In the genomic region with DNA sequence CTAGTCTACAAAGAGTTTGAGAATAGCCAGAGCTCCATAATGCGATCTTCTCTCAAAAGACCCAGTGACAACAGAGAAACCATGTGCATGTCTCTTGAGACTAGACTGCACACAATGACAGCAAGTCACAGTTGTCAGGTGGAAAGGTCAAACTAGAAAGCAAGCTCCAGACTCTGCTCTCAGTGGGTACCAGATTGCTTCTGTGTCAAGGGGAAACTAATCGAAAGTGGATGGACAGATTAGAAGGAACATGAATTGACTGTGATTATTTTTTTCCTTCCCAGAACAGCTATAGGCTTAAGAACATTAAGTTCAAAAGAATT, we compare ENCODE assay signal across 16 mouse cellular contexts. TPM values are rescaled to one million over a fixed set of nuclear protein-coding genes. Genes with fewer than 3 reads are reported as not detected.
DNase-seq lines count a peak whose midpoint lies in the region; ATAC-seq and TF ChIP-seq lines count a peak whose summit lies in the region.
"Had no signal": no experiment of that assay in that cellular context is flagged by ENCODE, and none has a peak within 500 bp of the region (broad histone marks: within the 10 kb centered on the region; RNA-seq: fewer than 3 reads in every experiment).

No protein-coding gene starts in this region.

- no peaks in the 10 kb centered on the region for H3K4me1 ChIP-seq in forebrain, embryonic 15.5 days
- no peaks in the 10 kb centered on the region for H3K4me1 ChIP-seq in forebrain, embryonic 16.5 days (replicated peaks; ENCODE audit: control insufficient read depth, insufficient read depth, low read length)
- H3K4me1 ChIP-seq in intestine, embryonic 16.5 days (ENCODE audit: control insufficient read depth, insufficient read depth, low read length), result peaks cover 18% of the 10 kb centered on the region
- peaks cover 18% of the 10 kb centered on the region for H3K4me1 ChIP-seq in intestine, embryonic 15.5 days (replicated peaks)
- peaks cover 6% of the 10 kb centered on the region; the same call in 1 of the 2 replicates for H3K4me1 ChIP-seq in hindbrain, embryonic 14.5 days (replicated peaks; ENCODE audit: control insufficient read depth, insufficient read depth, low read length)

- no peak overlapping the region for H3K4me2 ChIP-seq in forebrain, embryonic 15.5 days (replicated peaks)
- H3K4me2 ChIP-seq in forebrain, embryonic 16.5 days (ENCODE audit: low read length), result no peak overlapping the region
- H3K4me2 ChIP-seq in intestine, embryonic 16.5 days (ENCODE audit: low read depth, low read length), result no peak overlapping the region
- H3K4me2 ChIP-seq in intestine, embryonic 15.5 days (replicated peaks), result no peak overlapping the region
- no peak overlapping the region for H3K4me2 ChIP-seq in hindbrain, embryonic 14.5 days (replicated peaks)
- H3K4me2 ChIP-seq: limb, embryonic 12.5 days had no signal

- H3K4me3 ChIP-seq in forebrain, embryonic 15.5 days, result no peak overlapping the region
- no peak overlapping the region for H3K4me3 ChIP-seq in forebrain, embryonic 16.5 days (replicated peaks; ENCODE audit: low read length)
- H3K4me3 ChIP-seq in intestine, embryonic 16.5 days (ENCODE audit: low read length), result no peak overlapping the region
- H3K4me3 ChIP-seq in intestine, embryonic 15.5 days (replicated peaks), result no peak overlapping the region
- H3K4me3 ChIP-seq in hindbrain, embryonic 14.5 days (replicated peaks; ENCODE audit: low read length), result no peak overlapping the region
- H3K4me3 ChIP-seq: limb, embryonic 12.5 days had no signal

- no peak for TF ChIP-seq POLR2A in brain, embryonic 14.5 days (IDR thresholded peaks at IDR 0.05; ENCODE audit: borderline replicate concordance, extremely low read depth, insufficient read depth, insufficient read length, poor library complexity, severe bottlenecking)

- DNase-seq in brain, embryonic 14.5 days (ENCODE audit: low read depth), result peak; percentile 25
- no peak for DNase-seq in hindbrain, embryonic 14.5 days (ENCODE audit: low spot score)
- no peak for DNase-seq in layer of hippocampus, adult 8-10 months (ENCODE audit: low spot score in 2 of 2)
- DNase-seq: adrenal gland, adult 8-10 months; liver, postnatal 0 days; right cerebral cortex, postnatal 25 days; thymus, postnatal 25 days had no signal

- no peak overlapping the region for H3K9ac ChIP-seq in forebrain, embryonic 15.5 days (replicated peaks)
- H3K9ac ChIP-seq in forebrain, embryonic 16.5 days (replicated peaks; ENCODE audit: low read depth, low read length), result no peak overlapping the region
- no peak overlapping the region for H3K9ac ChIP-seq in intestine, embryonic 16.5 days (ENCODE audit: low read depth, low read length)
- H3K9ac ChIP-seq in intestine, embryonic 15.5 days, result no peak overlapping the region
- H3K9ac ChIP-seq in hindbrain, embryonic 14.5 days, result no peak overlapping the region
- H3K9ac ChIP-seq: limb, embryonic 12.5 days; liver, postnatal 0 days had no signal

- TF ChIP-seq CTCF in brain, embryonic 14.5 days (IDR thresholded peaks at IDR 0.05; ENCODE audit: borderline replicate concordance, extremely low read depth, insufficient read depth, insufficient read length), result no peak

- 49% methylated on average over 2 of the region's 2 CpGs for WGBS in forebrain, embryonic 15.5 days
- 47% methylated on average over 2 of the region's 2 CpGs for WGBS in forebrain, embryonic 16.5 days
- WGBS in intestine, embryonic 16.5 days, result 41% methylated on average over 2 of the region's 2 CpGs
- WGBS in intestine, embryonic 15.5 days, result 30% methylated on average over 2 of the region's 2 CpGs
- whole genome bisulfite sequencing in hindbrain, embryonic 14.5 days, result 25% methylated on average over 2 of the region's 2 CpGs

- no peak overlapping the region for H3K27ac ChIP-seq in forebrain, embryonic 15.5 days (replicated peaks)
- no peak overlapping the region for H3K27ac ChIP-seq in forebrain, embryonic 16.5 days (ENCODE audit: low read length)
- no peak overlapping the region for H3K27ac ChIP-seq in intestine, embryonic 16.5 days (ENCODE audit: low read length)
- H3K27ac ChIP-seq in intestine, embryonic 15.5 days, result no peak overlapping the region
- no peak overlapping the region for H3K27ac ChIP-seq in hindbrain, embryonic 14.5 days
- H3K27ac ChIP-seq: kidney, postnatal 0 days; limb, embryonic 12.5 days had no signal

- ATAC-seq in forebrain, embryonic 15.5 days (replicated peaks), result 0 out of 2 replicates have a peak, but pooled peaks have one; percentile 19
- no peak for ATAC-seq in forebrain, embryonic 16.5 days
- ATAC-seq in intestine, embryonic 16.5 days, result 0 out of 2 replicates have a peak, but pooled peaks have one; percentile 3
- no peak for ATAC-seq in intestine, embryonic 15.5 days
- peak; percentile 14; the same call in 1 of the 2 replicates for ATAC-seq in hindbrain, embryonic 14.5 days (ENCODE audit: low FRiP score)
- ATAC-seq in megakaryocyte, adult 5-6 weeks (ENCODE audit: poor library complexity, severe bottlenecking), result no peak
- ATAC-seq: liver, postnatal 0 days had no signal

- no peaks in the 10 kb centered on the region for H3K27me3 ChIP-seq in forebrain, embryonic 15.5 days
- no peaks in the 10 kb centered on the region for H3K27me3 ChIP-seq in forebrain, embryonic 16.5 days (replicated peaks; ENCODE audit: control insufficient read depth, insufficient read depth, low read length)
- no peaks in the 10 kb centered on the region for H3K27me3 ChIP-seq in intestine, embryonic 16.5 days (replicated peaks; ENCODE audit: control insufficient read depth, insufficient read depth, low read length)
- H3K27me3 ChIP-seq in intestine, embryonic 15.5 days (replicated peaks), result no peaks in the 10 kb centered on the region
- no peaks in the 10 kb centered on the region for H3K27me3 ChIP-seq in hindbrain, embryonic 14.5 days (ENCODE audit: control insufficient read depth, insufficient read depth, low read length)
- H3K27me3 ChIP-seq: limb, embryonic 12.5 days had no signal

- H3K9me3 ChIP-seq in forebrain, embryonic 15.5 days, result no peaks in the 10 kb centered on the region
- no peaks in the 10 kb centered on the region for H3K9me3 ChIP-seq in forebrain, embryonic 16.5 days (ENCODE audit: control insufficient read depth, low read length)
- H3K9me3 ChIP-seq in intestine, embryonic 16.5 days (ENCODE audit: control insufficient read depth, low read length), result no peaks in the 10 kb centered on the region
- H3K9me3 ChIP-seq in intestine, embryonic 15.5 days, result no peaks in the 10 kb centered on the region
- H3K9me3 ChIP-seq in hindbrain, embryonic 14.5 days (ENCODE audit: control insufficient read depth, low read length), result no peaks in the 10 kb centered on the region
- H3K9me3 ChIP-seq: limb, embryonic 12.5 days had no signal

- no peaks in the 10 kb centered on the region for H3K36me3 ChIP-seq in forebrain, embryonic 15.5 days
- no peaks in the 10 kb centered on the region for H3K36me3 ChIP-seq in forebrain, embryonic 16.5 days (ENCODE audit: control insufficient read depth, insufficient read depth)
- H3K36me3 ChIP-seq in intestine, embryonic 16.5 days (ENCODE audit: control insufficient read depth, insufficient read depth, low read length), result no peaks in the 10 kb centered on the region
- no peaks in the 10 kb centered on the region for H3K36me3 ChIP-seq in intestine, embryonic 15.5 days
- no peaks in the 10 kb centered on the region for H3K36me3 ChIP-seq in hindbrain, embryonic 14.5 days (replicated peaks; ENCODE audit: control insufficient read depth, insufficient read depth)
- H3K36me3 ChIP-seq: limb, embryonic 12.5 days had no signal

RNA-seq across cellular contexts. Expression of gene P3h2, which starts 27.5 kb away (rescaled TPM):
- polyA plus RNA-seq in forebrain, embryonic 15.5 days (2015; fragmentation: Nextera tagmentation; extraction: Ambion mirVana), result 0.22 and 0.32 TPM in 2 replicates
- 0.44 TPM in 1 of 2 replicates, not detected in the other for polyA plus RNA-seq in forebrain, embryonic 16.5 days (2015; fragmentation: Nextera tagmentation; extraction: Ambion mirVana)
- polyA plus RNA-seq in intestine, embryonic 16.5 days (2015; fragmentation: Nextera tagmentation; extraction: Ambion mirVana), result 1.0 and 1.8 TPM in 2 replicates
- 3.0 and 3.4 TPM in 2 replicates for polyA plus RNA-seq in intestine, embryonic 15.5 days (2015; fragmentation: Nextera tagmentation; extraction: Ambion mirVana)
- 0.87 and 1.5 TPM in 2 replicates for polyA plus RNA-seq in brain, embryonic 14.5 days (2012; rRNA removed)
- polyA plus RNA-seq in hindbrain, embryonic 14.5 days (2014; fragmentation: Nextera tagmentation; extraction: Ambion mirVana), result 1.0 and 1.6 TPM in 2 replicates
- total RNA-seq in layer of hippocampus, adult 8-10 months (2022), result 1 to 10 TPM; 4.6 to 6.7 (median 5.3) TPM
- total RNA-seq in megakaryocyte, adult 5-6 weeks (2015), result 0.16 TPM in 1 of 2 replicates, not detected in the other
- total RNA-seq in megakaryocyte, adult 5-6 weeks (2017), result not detected in 2 replicates
- total RNA-seq: monocyte, adult 5-6 weeks; neutrophil, adult 5-6 weeks had no signal

Comparison
In these comparisons a context has a peak if more than half of its experiments do, and no peak if none do; other contexts are left out.
1. ATAC-seq: peak in forebrain, embryonic 15.5 days (single experiment), intestine, embryonic 16.5 days (single experiment) and hindbrain, embryonic 14.5 days (single experiment); none in forebrain, embryonic 16.5 days (single experiment), intestine, embryonic 15.5 days (single experiment) and megakaryocyte, adult 5-6 weeks (single experiment).